Mouse (Mus musculus): ENCODE data around the gene Vmn2r50. TPM values are rescaled to one million over a fixed set of nuclear protein-coding genes. Genes with fewer than 3 reads are reported as not detected.
"Not testable (repeated sequence)": the region's sequence is repeated elsewhere in the genome, so short reads cannot be mapped to it uniquely, and the experiment has no call there.

The Vmn2r50 gene
- total RNA-seq (2014; fragmentation: Nextera tagmentation) (not detected in 2 replicates), total RNA-seq (2017) (not detected in 2 replicates)

GRCm38 (mm10) chr7:10053196-10053595 is at the start of gene Vmn2r50:
Vmn2r50 (minus strand) TSS chr7:10053296.
- ATAC-seq (replicated peaks; ENCODE audit: poor library complexity, severe bottlenecking) = not testable (repeated sequence)

DNA sequence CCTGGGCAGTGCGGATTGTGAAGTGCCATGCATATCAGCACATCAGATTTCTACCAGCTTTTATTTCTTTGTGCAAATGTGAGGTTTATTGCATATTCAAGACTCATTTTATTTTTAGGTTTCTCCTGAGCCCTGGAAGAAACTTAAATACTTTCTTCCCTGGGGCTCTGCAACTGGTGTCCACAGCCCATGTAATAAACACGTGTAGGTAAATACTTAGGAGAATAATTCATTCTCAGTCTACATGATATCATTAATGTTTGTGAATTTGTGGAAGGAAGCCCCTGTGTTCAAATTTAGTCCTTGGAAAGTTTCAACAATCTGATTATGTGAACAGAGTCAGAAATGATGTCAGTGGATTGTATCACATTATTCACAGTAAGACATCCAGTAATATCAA is 60.9 kb downstream of the Vmn2r50 start, which contains the start of gene Vmn2r49:
Gene Vmn2r49 (minus strand): TSS at position 101 of the 400 bp plus-strand sequence.
- not testable (repeated sequence) for ATAC-seq (replicated peaks; ENCODE audit: poor library complexity, severe bottlenecking)

Other genes with a start within 250 kb of the Vmn2r50 start
- gene Vmn2r47, start 212.0 kb downstream of the Vmn2r50 start, total RNA-seq (2014; fragmentation: Nextera tagmentation) = not detected in 2 replicates
- gene Vmn2r47, start 212.0 kb downstream of the Vmn2r50 start, total RNA-seq (2017) = not detected in 2 replicates
- gene Vmn2r48, start 99.7 kb downstream of the Vmn2r50 start, total RNA-seq (2014; fragmentation: Nextera tagmentation) = not detected in 2 replicates
- not detected in 2 replicates for gene Vmn2r48, start 99.7 kb downstream of the Vmn2r50 start, total RNA-seq (2017)
- not detected in 2 replicates for gene Vmn2r49, start 61.0 kb downstream of the Vmn2r50 start, total RNA-seq (2014; fragmentation: Nextera tagmentation)
- not detected in 2 replicates for gene Vmn2r49, start 61.0 kb downstream of the Vmn2r50 start, total RNA-seq (2017)
- not detected in 2 replicates for gene Vmn2r51, start 52.4 kb upstream of the Vmn2r50 start, total RNA-seq (2014; fragmentation: Nextera tagmentation)
- not detected in 2 replicates for gene Vmn2r51, start 52.4 kb upstream of the Vmn2r50 start, total RNA-seq (2017)
- gene Vmn2r52, start 123.3 kb upstream of the Vmn2r50 start, total RNA-seq (2014; fragmentation: Nextera tagmentation) = 0.17 TPM in 1 of 2 replicates, not detected in the other
- not detected in 2 replicates for gene Vmn2r52, start 123.3 kb upstream of the Vmn2r50 start, total RNA-seq (2017)
- not detected in 2 replicates for gene Vmn1r66, start 224.7 kb upstream of the Vmn2r50 start, total RNA-seq (2014; fragmentation: Nextera tagmentation)
- gene Vmn1r66, start 224.7 kb upstream of the Vmn2r50 start, total RNA-seq (2017) = not detected in 2 replicates

All from granulocyte monocyte progenitor cell, adult 5-6 weeks (primary cell).